Mouse (Mus musculus): Measurements from ENCODE around the gene Rhou.
"Not testable (repeated sequence)": the region's sequence is repeated elsewhere in the genome, so short reads cannot be mapped to it uniquely, and the experiment has no call there.

Gene Rhou

DNA sequence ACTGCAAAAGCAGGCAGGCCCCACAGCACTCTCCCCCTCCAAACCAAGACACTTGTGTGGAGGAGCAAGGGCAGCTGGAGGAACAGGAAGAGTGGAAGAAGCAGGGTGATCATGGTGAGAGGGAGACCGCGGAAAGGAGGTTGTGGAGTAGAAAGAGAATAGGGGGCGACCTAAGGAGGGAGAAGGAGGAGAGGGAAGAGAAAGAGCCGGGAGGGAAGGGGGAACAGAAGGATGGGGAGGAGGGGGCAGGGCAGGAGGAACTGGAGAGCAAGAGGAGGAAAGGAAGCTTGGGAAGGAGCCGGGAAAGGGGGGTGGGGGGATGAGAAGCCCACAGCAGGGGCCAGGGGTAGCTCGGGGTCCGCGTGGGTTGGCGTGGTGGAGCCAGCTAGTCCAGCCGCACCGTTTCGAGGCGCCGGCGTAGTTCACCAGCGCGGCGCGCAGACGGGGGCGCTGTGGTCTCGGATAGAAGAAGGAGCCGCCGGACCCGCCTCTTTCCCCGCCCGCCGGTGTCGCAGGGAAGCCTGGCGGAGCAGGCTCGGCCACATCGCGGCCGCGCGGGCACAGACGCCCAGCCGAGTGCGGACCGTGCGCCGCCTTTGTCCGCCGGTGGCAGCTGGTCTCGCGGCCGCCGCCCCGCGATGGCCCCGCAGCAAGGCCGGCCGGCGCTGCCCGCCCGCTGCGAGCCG, at the start of gene Rhou:
TSS of gene Rhou (plus strand) at position 622 of the 686 bp plus-strand sequence.
- peak; percentile 98 for DNase-seq (ENCODE audit: low spot score)

DNA sequence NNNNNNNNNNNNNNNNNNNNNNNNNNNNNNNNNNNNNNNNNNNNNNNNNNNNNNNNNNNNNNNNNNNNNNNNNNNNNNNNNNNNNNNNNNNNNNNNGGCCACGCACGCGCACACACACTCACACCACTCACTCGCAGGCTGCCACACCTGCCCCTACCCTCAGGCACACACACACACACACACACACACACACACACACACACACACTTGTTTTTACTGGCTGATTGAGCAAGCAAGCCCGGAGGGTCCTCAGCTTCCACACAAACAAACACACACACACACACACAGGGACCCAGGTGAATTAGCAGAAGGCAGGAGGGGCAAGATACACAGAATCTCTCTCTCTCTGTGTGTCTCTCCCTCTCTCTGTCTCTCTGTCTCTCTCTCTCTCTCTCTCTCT, 41.1 kb upstream of the Rhou start:
- not testable (repeated sequence) for DNase-seq (ENCODE audit: low spot score)

DNA sequence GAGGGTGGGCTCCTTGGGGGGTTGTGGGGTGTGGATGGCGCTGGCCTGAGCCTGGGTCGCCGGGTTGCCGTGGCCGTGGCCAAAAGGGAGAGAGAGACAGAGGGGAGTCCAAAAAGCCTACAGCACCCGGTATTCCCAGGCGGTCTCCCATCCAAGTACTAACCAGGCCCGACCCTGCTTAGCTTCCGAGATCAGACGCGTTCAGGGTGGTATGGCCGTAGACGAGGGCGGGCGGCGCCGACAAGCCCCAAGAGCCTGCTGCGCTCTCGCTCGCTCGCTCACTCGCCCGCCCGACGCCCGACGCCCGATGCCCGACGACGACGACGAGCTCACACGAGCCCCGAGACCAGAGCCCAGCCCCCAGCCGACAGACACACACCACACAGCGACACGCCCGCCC, 30.2 kb upstream of the Rhou start:
- DNase-seq (ENCODE audit: low spot score) = not testable (repeated sequence)

DNA sequence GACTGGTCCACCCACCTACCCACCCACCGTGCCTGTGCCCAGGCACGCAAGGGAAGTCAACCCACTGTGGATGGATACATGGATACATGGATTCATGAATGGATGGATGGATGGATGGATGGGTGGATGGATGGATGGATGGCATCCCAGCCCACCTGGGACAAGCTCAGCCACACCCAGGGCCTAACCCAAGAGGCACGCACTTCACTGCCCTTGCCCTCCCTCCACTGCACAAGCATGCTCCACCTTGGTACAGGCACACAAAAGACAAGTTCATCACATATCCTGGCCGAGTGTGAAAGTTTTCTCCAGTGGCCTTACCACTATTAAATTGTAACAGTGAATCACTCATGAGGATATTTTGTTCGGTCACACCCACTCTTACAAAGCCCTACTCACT, 29.5 kb upstream of the Rhou start:
- no peak for DNase-seq (ENCODE audit: low spot score)

DNA sequence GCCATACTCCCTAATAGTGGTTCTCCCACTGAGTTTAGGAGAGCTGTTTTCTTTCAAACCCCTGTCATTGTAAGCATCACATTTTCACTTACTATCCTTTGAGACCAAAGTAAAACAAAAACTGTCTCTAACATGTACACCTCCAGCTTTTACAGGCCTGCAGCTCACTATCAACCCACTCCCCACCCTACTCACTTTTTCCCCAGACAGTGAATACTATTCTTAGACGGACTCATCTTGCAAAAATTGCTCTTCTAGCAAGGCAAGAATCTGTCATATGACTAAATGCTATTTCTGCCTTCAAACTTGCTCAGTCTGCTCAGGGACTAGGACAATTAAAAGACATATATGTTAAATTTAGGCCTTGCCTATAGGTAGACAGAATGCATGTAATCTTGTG, 29.0 kb upstream of the Rhou start:
- DNase-seq (ENCODE audit: low spot score) = no peak

DNA sequence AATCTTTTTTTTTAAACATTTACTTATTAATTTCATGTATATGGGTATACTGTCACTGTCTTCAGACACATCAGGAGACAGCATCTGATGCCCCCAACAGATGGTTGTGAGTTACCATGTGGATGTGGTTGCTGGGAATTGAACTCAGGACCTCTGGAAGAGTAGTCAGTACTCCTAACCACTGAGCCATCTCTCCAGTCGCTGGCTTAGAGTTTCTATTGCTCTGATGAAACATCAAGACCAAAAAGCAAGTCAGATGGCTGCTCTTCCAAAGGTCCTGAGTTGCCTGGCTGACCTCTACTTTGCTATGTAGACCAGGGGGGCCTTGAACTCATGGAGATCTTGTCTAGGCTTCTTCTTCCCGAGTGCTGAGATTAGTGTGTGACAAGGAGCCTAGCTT, 28.0 kb upstream of the Rhou start:
- DNase-seq (ENCODE audit: low spot score) = no peak

DNA sequence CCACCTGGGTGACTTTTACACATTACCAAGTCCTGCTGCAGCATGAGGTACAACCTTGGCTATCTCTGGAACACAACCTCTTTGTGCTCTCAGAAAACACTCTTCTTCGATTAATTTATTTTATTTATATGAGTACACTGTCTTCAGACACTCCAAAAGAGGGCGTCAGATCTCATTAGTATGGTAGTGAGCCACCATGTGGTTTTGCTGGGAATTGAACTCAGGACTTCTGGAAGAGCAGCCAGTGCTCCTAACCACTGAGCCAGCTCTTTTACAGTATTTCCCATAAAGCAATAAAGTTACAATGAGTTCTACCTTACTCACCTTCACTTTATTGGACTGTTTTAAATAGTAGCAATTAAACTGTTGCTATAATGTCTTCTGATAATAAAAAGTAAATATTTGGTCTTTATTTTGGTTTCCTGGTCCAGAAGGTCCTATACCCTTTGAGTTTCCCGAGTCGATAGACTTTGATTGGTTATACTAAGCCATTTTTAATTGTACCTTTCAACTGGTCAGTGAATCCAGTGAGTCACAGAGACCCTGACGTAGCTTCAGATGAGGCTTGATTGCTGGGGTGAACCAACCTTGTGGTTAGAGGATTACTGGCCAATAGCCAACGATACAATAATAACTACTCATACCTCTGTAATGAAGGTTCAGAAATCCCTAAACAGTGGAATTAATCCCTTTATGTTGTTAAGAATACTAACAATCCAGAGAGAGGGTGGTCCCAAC, 26.1 kb upstream of the Rhou start:
- peak; percentile 48 for DNase-seq (ENCODE audit: low spot score)

DNA sequence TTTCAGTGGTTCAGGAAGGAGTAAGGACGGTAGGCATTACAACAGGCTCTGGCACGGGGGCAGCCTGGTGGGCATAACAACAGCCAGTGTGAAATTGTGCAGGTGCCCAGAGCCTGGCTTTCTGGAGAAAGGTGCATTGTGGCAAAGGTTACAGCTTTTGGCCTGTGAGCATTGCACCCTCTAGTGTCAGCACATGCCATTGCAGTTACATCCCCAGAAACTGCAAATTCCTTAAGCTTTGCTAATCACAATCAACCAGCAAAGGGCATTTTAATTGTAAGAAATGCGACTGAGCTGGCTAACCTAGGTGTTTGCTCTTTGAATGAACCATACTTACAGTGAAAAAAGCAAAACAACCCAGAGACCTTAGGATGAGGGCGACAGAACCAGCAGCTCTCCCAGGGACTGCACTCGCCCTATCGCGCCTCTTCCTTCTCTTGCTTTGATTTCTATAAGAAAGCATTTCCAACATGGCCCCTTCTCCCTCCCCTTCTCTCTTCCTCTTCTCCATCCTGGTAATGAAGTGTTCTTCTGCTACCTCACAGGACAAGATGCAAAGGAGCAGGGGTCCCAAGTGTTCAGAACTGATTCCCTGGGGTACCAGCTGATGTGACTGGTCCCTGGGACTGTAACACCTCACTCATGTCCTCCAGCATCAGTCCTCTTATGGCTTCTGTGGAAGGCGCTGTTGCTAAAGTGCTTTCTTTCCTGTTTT, 25.3 kb upstream of the Rhou start:
- peak; percentile 86 for DNase-seq (ENCODE audit: low spot score)

DNA sequence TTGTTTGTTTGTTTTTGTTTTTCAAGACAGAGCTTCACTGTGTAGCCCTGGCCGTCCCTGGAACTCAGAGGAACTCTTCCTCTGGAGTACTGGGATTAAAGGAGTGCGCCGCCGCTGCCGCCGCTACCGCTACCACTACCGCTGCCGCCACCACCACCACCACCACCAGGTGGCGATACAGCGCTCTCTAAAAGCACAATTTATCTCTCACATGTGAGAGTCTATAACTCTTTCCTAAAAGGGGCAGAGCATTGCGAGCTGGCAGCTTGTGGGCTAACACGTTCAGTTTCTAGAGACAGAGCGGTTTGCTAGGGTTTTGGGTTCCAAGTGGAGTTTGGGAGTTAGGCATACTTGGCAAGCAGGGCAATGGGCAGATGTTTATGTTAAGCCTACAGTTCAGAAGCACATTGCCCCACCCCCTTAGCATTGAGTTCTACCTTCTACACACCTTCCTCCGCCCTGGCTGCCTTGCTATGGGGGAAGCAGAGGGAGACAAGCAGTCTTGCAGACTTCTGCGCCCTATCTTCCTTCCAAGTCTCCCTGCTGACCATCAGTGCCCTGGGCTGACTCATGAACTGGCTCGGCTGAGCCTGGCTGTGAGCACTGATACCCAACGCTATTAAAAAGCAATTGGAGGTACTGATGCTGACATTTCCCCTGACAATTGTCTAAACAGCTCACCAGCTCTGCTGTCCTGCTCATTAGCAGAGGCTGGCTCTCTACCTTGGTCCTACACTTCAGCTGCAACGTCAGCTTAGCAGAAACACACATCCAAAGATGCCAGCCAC, 24.6 kb upstream of the Rhou start:
- DNase-seq (ENCODE audit: low spot score) = peak; percentile 94

DNA sequence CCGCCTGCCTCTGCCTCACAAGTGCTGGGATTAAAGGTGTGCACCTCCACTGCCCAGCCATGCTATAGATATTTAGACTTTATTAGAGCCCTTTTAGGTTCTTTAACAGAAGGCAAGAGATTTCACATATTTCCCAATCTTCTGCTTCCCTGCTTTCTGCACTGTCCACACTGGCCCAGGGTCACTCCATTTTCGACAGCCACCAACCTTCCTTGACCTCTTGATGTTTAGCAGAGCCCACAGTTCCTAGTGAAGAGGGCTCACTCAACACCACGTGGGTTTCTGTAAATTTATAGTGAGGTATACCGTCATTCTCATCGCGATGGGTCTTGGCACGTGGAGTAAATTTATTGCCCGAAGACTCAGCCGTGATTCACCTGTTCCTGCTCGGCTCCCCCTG, 23.7 kb upstream of the Rhou start:
- peak; percentile 50 for DNase-seq (ENCODE audit: low spot score)

DNA sequence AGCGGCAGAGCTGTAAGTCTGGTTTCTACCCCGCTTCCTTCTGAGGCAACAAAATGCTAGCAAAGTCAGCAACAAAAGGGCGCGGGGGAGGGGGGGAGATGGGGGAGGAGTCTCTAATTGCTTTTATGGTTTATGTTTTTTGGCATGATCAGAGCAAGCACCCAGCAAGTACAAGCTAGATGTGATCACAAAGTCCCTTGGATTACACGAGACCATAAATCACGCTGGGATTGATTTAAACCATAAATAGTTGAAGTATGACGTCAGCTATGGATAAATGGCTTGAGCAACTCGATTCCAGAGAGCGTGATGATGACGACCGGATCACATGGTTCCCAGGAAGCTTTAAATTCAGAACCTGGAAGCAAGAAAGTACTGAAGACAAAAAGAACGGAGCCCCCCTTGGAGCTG, 22.9 kb upstream of the Rhou start:
- DNase-seq (ENCODE audit: low spot score) = peak; percentile 74

DNA sequence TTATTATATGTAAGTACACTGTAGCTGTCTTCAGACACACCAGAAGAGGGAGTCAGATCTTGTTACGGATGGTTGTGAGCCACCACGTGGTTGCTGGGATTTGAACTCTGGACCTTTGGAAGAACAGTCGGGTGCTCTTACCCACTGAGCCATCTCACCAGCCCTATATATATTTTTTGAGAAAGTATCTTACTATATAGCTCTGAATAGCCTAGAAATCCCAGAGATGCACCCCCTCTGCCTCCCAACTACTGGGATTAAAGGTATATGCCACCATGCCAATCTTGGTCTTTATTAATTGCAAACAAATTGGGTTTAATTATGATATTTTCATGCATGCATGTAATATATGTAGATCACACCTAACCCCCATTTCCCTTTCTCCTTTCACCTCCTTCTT, 22.0 kb upstream of the Rhou start:
- DNase-seq (ENCODE audit: low spot score) = not testable (repeated sequence)

DNA sequence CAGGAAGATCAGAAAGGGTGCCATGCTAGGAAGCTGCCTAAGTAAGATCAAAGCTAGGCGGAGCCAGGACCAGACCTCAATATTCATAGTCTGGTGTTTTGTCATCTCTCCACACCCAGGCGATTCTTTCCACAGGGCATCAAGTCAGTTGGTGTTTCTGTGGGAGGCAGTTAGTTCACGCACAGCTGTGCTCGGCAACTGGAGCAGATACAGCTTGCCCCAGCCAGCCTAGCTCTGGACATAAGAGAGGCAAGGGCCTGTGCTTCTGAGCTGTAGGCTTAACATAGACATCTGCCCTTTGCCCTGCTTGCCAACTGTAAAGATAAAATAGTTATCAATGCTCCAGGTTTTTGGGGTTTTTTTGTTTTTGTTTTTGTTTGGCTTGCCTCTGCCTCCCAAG, 21.5 kb upstream of the Rhou start:
- no peak for DNase-seq (ENCODE audit: low spot score)

DNA sequence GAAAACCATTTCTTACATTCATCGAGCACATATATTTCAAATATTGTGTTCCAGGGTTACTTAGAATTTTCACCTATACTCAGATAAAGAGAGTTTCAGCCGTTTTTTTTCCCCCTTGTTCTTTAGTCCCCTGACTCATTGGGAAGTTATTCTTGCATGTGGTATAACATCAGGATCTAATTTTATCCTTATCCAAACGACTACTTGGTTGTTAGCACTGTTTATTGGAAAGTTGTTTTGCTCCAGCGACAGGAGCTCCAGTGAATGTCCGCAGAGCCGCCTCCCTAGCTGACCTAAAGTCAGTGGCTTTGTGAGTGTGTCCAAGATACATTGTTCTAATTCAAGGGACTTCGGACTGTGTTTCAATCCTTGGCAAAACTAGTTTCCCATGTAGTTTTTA, 19.9 kb upstream of the Rhou start:
- DNase-seq (ENCODE audit: low spot score) = no peak

DNA sequence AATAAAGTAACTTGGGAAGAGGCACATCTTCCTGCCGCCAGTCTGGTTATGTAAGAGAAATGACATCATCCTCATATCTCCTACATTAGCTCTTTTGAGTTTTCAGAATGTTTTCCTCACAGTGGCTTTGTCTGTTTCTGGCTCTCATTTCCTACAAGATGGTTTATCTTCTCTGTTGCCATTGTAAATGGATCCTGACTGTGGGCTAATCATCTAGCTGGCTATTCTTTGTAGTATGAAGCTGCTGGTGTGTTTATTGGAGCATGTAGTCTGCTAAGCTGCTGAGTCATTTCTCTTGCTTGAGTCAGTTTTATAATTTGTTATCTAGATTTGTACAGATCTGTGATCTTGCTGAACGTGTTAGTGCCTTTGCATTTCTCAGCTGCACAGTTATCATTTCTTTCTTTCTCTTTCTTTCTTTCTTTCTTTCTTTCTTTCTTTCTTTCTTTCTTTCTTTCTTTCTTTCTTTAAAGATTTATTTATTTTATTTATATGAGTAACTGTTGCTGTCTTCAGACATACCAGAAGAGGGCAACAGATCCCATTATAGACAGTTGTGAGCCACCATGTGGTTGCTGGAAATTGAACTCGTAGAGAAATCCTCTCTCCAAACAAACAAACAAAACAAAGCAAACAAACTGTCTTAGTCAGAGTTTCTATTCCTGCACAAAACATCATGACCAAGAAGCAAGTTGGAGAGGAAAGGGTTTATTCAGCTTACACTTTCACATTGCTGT, 19.2 kb upstream of the Rhou start:
- peak; percentile 69 for DNase-seq (ENCODE audit: low spot score)

DNA sequence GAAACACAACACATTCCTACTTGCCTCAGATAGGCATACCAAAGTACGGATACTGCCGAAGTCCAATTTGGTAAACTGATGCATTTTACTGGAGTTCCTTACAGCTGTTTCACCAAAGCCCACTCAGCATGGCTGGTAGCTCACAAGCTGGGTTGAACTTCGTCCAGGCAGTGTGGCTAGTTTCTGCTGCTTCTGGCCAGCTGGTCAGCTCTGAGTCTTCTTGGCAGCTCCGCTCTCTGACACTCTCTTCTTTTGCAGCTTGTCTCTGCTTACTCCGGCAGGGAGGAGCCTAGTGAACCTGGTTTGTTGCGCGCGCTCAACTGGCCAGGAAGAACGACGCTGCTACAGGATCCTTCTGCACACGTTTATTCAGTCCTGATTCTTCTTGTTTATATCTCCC, 18.1 kb upstream of the Rhou start:
- DNase-seq (ENCODE audit: low spot score) = no peak

DNA sequence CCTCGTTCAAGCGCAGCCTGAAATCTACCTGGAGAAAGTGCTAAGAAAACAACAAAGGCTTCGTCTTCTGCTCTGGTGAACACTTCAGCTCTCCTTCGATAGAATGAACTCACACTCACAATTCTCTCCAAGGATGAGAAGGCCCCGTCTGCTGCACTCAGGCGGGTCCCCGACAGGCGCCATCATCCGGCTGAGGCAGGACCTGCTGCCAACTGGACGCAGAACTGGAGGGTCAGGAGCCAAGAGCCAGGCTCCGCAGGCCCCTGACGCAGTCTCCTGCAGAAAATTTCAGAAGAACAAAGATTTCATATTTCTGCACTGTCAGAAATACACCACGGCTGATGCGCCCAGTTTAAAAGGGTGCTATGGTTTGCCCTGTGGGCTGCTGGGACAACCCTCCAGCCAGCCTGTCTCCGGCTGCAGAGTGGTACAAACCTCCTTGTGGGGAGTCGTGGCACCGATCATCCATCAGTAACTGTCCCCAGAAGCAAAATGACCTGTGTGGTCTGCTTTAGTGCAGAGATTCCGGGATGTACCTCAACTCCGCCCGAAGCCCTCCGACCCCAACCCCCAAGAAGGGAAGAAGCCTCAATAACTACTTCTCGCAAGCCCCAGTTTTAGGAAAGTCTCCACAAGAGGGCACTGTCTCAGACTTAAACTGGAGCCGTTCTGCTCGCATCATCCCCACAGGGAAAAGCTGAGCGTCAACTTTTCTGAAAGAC, 10.2 kb upstream of the Rhou start:
- DNase-seq (ENCODE audit: low spot score) = peak; percentile 75

DNA sequence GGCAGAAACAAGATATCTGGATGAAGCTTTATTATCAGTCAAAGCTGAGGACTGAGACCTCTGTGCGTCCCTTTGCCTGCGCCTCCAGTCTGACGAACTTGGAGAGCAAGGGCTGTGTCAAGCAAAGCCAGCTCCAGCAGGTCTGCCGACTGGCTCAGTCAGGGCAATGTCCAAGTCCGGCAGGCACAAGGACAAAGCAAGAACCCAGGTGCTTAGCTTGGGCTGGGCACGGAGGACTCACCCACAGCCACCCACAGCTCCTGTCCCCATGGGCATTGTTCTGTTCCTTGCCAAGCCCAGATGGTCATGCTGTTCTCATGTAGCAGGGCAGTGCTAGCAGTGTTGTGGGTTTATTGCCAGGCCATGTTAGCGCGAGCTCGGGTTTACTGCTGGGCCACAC, 8.5 kb upstream of the Rhou start:
- no peak for DNase-seq (ENCODE audit: low spot score)

DNA sequence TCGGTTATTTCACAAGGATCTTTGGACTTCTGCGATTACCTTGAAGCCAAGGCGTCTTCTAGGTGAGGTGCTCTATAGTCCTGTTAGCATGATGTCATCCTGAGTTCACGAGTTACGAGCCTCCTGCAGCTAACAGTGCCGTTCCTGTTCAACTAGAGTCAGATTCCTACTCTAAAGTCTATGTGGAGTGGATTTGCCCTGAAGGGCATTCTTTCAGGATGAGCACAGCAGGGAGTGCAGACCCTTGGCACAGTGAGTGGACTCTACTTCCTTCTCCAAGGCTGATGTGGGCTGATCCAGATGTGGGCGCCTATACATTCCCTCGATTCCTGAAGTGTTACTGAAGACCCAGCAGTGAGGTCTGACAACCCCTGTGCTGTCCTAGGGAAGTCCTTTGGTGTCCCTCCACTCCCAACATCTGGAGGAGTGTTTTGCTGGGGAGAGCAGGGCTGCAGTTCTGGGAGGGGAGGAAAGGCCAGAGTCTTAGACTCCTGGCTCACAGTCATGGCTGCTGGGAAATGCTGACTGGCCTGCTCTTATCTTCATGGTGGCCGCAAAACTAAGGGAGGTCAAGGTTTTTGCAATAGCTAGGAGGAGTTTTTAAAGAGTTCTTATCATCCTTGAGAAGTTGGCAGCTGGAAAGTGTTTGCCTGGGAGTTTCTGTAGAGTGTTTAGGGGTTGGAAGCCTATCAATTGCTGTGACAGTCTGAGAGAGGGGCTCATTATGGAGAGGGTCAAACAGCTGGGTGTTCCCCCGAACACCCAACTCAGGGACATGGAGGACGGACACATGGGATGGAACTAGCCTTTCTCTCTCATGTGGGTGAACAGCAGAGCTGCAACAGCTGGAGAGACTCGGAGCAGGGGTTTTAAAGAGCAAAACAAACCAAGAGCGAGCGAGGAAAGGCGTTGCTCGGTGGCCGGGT, 5.2 kb upstream of the Rhou start:
- no peak for DNase-seq (ENCODE audit: low spot score)

DNA sequence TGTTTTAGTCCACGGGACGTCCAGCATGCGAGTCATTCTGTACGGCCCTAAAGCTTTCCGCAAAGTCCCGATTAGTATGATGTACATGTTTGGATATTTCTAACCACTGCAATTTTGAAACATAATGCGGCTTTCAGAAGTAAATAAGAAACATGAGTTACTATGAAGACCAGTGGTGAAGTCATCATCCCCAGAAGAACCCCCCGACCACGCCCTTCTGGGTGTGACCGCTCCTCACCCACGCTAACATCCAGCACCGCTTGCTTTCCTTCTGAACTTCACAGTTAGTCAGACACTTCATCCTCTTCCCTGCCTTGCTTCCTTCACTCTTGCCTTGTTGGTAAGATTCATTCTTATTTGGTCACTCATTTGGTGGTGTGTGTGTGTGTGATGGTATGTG, 4.2 kb upstream of the Rhou start:
- no peak for DNase-seq (ENCODE audit: low spot score)

Measured in MN1 (cell line).